28 mouse cellular contexts compared by ENCODE assay signal in the genomic region with DNA sequence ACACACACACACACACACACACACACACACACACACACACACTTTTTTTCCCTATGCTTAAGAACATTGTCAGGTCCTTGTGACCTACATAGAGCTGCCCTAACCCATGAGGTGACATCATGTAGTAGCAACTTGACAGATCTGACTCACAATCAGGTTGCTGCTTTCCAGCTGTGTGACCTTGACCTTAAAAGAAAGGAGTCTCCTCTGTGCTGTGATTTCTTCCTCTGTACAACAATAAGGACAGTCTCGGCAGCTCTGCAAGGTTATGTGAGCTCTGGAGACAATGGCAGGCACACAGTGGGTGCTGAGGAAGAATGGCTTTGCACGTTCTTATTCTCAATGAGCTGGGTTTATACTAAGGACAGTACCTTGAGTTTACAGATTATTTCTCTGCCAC.
DNase-seq lines count a peak whose midpoint lies in the region; ATAC-seq lines count a peak whose summit lies in the region.
"Had no signal": no experiment of that assay in that cellular context is flagged by ENCODE, and none has a peak within 500 bp of the region (broad histone marks: within the 10 kb centered on the region; RNA-seq: fewer than 3 reads in every experiment).

No protein-coding gene starts in this region.

- DNase-seq in adrenal gland, adult 8-10 months: peak; percentile 50
- no peak for DNase-seq in adrenal gland, postnatal 4 days (ENCODE audit: low spot score in 2 of 2)
- DNase-seq in retina, embryonic 14.5 days (ENCODE audit: low spot score): peak; percentile 15
- no peak for DNase-seq in retina, postnatal 1 day
- peak; percentile 59 for DNase-seq in adrenal gland, postnatal 14 days
- no peak for DNase-seq in cerebellum, adult 11-12 months
- no peak for DNase-seq in midbrain, embryonic 11.5 days (ENCODE audit: low spot score, missing footprints)
- DNase-seq: cerebellum, adult 8-10 months; cerebellum, postnatal 25 days; gastrocnemius, adult 2 months; gastrocnemius, postnatal 36 days; heart, adult 2 months; heart, postnatal 10 days; kidney, adult 18-20 months; kidney, postnatal 36 days; right cerebral cortex, postnatal 14 days; thymus, postnatal 25 days had no signal

- no peaks in the 10 kb centered on the region for H3K36me3 ChIP-seq in midbrain, embryonic 11.5 days (ENCODE audit: control insufficient read depth, insufficient read depth, low read length)
- H3K36me3 ChIP-seq: heart, embryonic 13.5 days; limb, embryonic 12.5 days; liver, embryonic 15.5 days; lung, embryonic 15.5 days; midbrain, embryonic 13.5 days; neural tube, embryonic 13.5 days had no signal

- 25% methylated on average over 2 of the region's 2 CpGs for WGBS in midbrain, embryonic 11.5 days

- peaks cover 2% of the 10 kb centered on the region for H3K4me1 ChIP-seq in midbrain, embryonic 11.5 days (ENCODE audit: control insufficient read depth, insufficient read depth, low read length)
- H3K4me1 ChIP-seq: limb, embryonic 12.5 days; liver, embryonic 15.5 days; lung, embryonic 15.5 days had no signal

- no peaks in the 10 kb centered on the region for H3K9me3 ChIP-seq in midbrain, embryonic 11.5 days (ENCODE audit: control insufficient read depth, low read length)
- H3K9me3 ChIP-seq: heart, embryonic 13.5 days; limb, embryonic 12.5 days; liver, embryonic 15.5 days; lung, embryonic 15.5 days; midbrain, embryonic 13.5 days; neural tube, embryonic 13.5 days had no signal

- H3K27ac ChIP-seq in midbrain, embryonic 11.5 days (ENCODE audit: low read depth, low read length): no peak overlapping the region
- H3K27ac ChIP-seq: gastrocnemius, adult 2 months; heart, adult 2 months; heart, embryonic 13.5 days; layer of hippocampus, adult 2 months; left cerebral cortex, adult 2 months; limb, embryonic 12.5 days; liver, embryonic 15.5 days; lung, embryonic 15.5 days; midbrain, embryonic 13.5 days; neural tube, embryonic 13.5 days had no signal

- H3K4me2 ChIP-seq in midbrain, embryonic 11.5 days: no peak overlapping the region
- H3K4me2 ChIP-seq: heart, embryonic 13.5 days; limb, embryonic 12.5 days; liver, embryonic 15.5 days; lung, embryonic 15.5 days; midbrain, embryonic 13.5 days; neural tube, embryonic 13.5 days had no signal

- no peak for ATAC-seq in midbrain, embryonic 11.5 days (ENCODE audit: low FRiP score)
- ATAC-seq: forebrain, embryonic 16.5 days; hindbrain, embryonic 16.5 days; midbrain, embryonic 13.5 days had no signal

- no peak overlapping the region for H3K4me3 ChIP-seq in midbrain, embryonic 11.5 days (ENCODE audit: low read depth, low read length)
- H3K4me3 ChIP-seq: erythroblast, embryonic 14.5 days; gastrocnemius, adult 2 months; heart, adult 2 months; heart, embryonic 13.5 days; layer of hippocampus, adult 2 months; left cerebral cortex, adult 2 months; limb, embryonic 12.5 days; liver, embryonic 15.5 days; lung, embryonic 15.5 days; midbrain, embryonic 13.5 days; neural tube, embryonic 13.5 days had no signal

- H3K27me3 ChIP-seq in midbrain, embryonic 11.5 days (ENCODE audit: control insufficient read depth, insufficient read depth, low read length): no peaks in the 10 kb centered on the region
- H3K27me3 ChIP-seq: heart, embryonic 13.5 days; limb, embryonic 12.5 days; liver, embryonic 15.5 days; lung, embryonic 15.5 days; midbrain, embryonic 13.5 days; neural tube, embryonic 13.5 days had no signal

- no peak overlapping the region for H3K9ac ChIP-seq in midbrain, embryonic 11.5 days (ENCODE audit: low read length)
- H3K9ac ChIP-seq: heart, embryonic 13.5 days; limb, embryonic 12.5 days; liver, embryonic 15.5 days; lung, embryonic 15.5 days; midbrain, embryonic 13.5 days; neural tube, embryonic 13.5 days had no signal

Comparison
In these comparisons a context has a peak if more than half of its experiments do, and no peak if none do; other contexts are left out.
1. DNase-seq: peak in adrenal gland, adult 8-10 months (single experiment), retina, embryonic 14.5 days (single experiment) and adrenal gland, postnatal 14 days (single experiment); none in adrenal gland, postnatal 4 days (0 of 2), retina, postnatal 1 day (single experiment), cerebellum, adult 11-12 months (single experiment) and midbrain, embryonic 11.5 days (single experiment).